Mouse (Mus musculus) neural tube, embryonic 11.5 days (tissue): Measurements from ENCODE around the gene Ttc38. TPM values are rescaled to one million over a fixed set of nuclear protein-coding genes. Genes with fewer than 3 reads are reported as not detected.

Experiments used
- ATAC-seq: fragments of 200-750 bp; cut with Nextera tagmentation; 2 replicates; pipeline ENCODE4 v1.8.0; 2017; ENCODE audit warnings: moderate number of reproducible peaks, mild to moderate bottlenecking, moderate TSS enrichment, moderate library complexity; ENCODE audit not compliant: insufficient read depth, low FRiP score, low TSS enrichment
- DNase-seq: peaks from one replicate; pipeline ENCODE4 v3.0.0-alpha.2; 2015; ENCODE audit warnings: low spot score
- H3K27ac ChIP-seq: fragments of 300-500 bp; sonication (generic); 2 replicates; pipeline ENCODE4 v1.5.1; 2014; ENCODE audit warnings: low read depth, mild to moderate bottlenecking, low read length
- H3K27me3 ChIP-seq: fragments of 300-500 bp; sonication (generic); 2 replicates; pipeline ENCODE4 v1.6.1; 2014; ENCODE audit warnings: mild to moderate bottlenecking, low read length, mixed read lengths; ENCODE audit not compliant: control insufficient read depth, insufficient read depth
- H3K36me3 ChIP-seq: fragments of 300-500 bp; sonication (generic); 2 replicates; pipeline ENCODE4 v1.6.1; 2014; ENCODE audit warnings: mild to moderate bottlenecking, low read length, moderate library complexity, mixed read lengths; ENCODE audit not compliant: control insufficient read depth, insufficient read depth
- H3K4me1 ChIP-seq: fragments of 300-500 bp; sonication (generic); 2 replicates; pipeline ENCODE4 v1.6.1; 2014; ENCODE audit warnings: low read length, mixed read lengths; ENCODE audit not compliant: control insufficient read depth, insufficient read depth
- H3K4me2 ChIP-seq: fragments of 300-500 bp; sonication (generic); 2 replicates; pipeline ENCODE4 v1.6.1; 2014; ENCODE audit warnings: low read depth, mild to moderate bottlenecking, moderate library complexity
- H3K4me3 ChIP-seq: fragments of 300-500 bp; sonication (generic); 2 replicates; pipeline ENCODE4 v1.5.1; 2014; ENCODE audit warnings: low read depth, low read length
- H3K9ac ChIP-seq: fragments of 300-500 bp; sonication (generic); 2 replicates; pipeline ENCODE4 v1.6.1; 2014; ENCODE audit warnings: mild to moderate bottlenecking, low read length
- H3K9me3 ChIP-seq: fragments of 300-500 bp; sonication (generic); 2 replicates; pipeline ENCODE4 v1.6.1; 2016; ENCODE audit warnings: low read length; ENCODE audit not compliant: control insufficient read depth
- WGBS: fragments of 180-500 bp; shearing (Covaris S2); extraction: QIAGEN DNeasy Blood & Tissue Kit; methylation state at CpG from one replicate; pipeline ENCODE4 v1.1.7; 2014; 5-methylcytosine and 5-hydroxymethylcytosine counted together
- polyA plus RNA-seq: library from polyadenylated mRNA; unstranded; fragments of >200 nt; fragmentation: Nextera tagmentation; extraction: Ambion mirVana; gene quantifications from 2 replicates; pipeline ENCODE4 v1.2.1, GENCODE M21; 2014

Ttc38 gene
- polyA plus RNA-seq, 1 experiment from 2014 or later, result 2.9 TPM

- 80% methylated on average over 8 of the region's 8 CpGs for WGBS
- H3K36me3 ChIP-seq, result no peaks in the 10 kb centered on the region
- no peaks in the 10 kb centered on the region for H3K4me1 ChIP-seq
- H3K27me3 ChIP-seq, result no peaks in the 10 kb centered on the region
- H3K4me2 ChIP-seq, result no peak overlapping the region
- no peak overlapping the region for H3K27ac ChIP-seq
- DNase-seq (no peak), ATAC-seq (no peak)
- no peaks in the 10 kb centered on the region for H3K9me3 ChIP-seq
- no peak overlapping the region for H3K4me3 ChIP-seq
- no peak overlapping the region for H3K9ac ChIP-seq
These were observed 71.7 kb downstream of the Ttc38 start for GRCm38 (mm10) chr15:85903826-85904225.

Other genes with a start within 250 kb of the Ttc38 start
- gene Wnt7b, start 249.8 kb upstream of the Ttc38 start, polyA plus RNA-seq, result 81.7 and 85.1 TPM in 2 replicates
- gene Ppara, start 97.3 kb upstream of the Ttc38 start, polyA plus RNA-seq, result 0.07 and 0.25 TPM in 2 replicates
- gene Cdpf1, start 20.6 kb upstream of the Ttc38 start, polyA plus RNA-seq, result 23.0 and 25.8 TPM in 2 replicates
- 0.03 and 0.09 TPM in 2 replicates for gene Pkdrej, start 10.6 kb upstream of the Ttc38 start, polyA plus RNA-seq
- gene Gtse1, start 27.4 kb downstream of the Ttc38 start, polyA plus RNA-seq, result 37.1 and 40.3 TPM in 2 replicates
- 32.4 and 34.0 TPM in 2 replicates for gene Trmu, start 47.0 kb downstream of the Ttc38 start, polyA plus RNA-seq
- 5.1 and 5.4 TPM in 2 replicates for gene Celsr1, start 201.5 kb downstream of the Ttc38 start, polyA plus RNA-seq
- 10.5 and 11.7 TPM in 2 replicates for gene Gramd4, start 225.4 kb downstream of the Ttc38 start, polyA plus RNA-seq